Mouse (Mus musculus) midbrain, embryonic 12.5 days (tissue): Measurements from ENCODE around the gene Wdr4. TPM values are rescaled to one million over a fixed set of nuclear protein-coding genes. Genes with fewer than 3 reads are reported as not detected.
A peak's percentile ranks its signal among the peaks of the same experiment; 100 is the strongest.
"Not testable (repeated sequence)": the region's sequence is repeated elsewhere in the genome, so short reads cannot be mapped to it uniquely, and the experiment has no call there.

Source experiments
- ATAC-seq: fragments of 200-750 bp; cut with Nextera tagmentation; 2 replicates; pipeline ENCODE4 v1.8.0; 2017; ENCODE audit warnings: low read depth, moderate TSS enrichment, moderate library complexity; ENCODE audit not compliant: low FRiP score
- H3K27ac ChIP-seq: fragments of 300-500 bp; sonication (generic); replicated peaks from 2 replicates; pipeline ENCODE4 v1.5.1; 2016; ENCODE audit warnings: mild to moderate bottlenecking
- H3K27me3 ChIP-seq: fragments of 300-500 bp; sonication (generic); 2 replicates; pipeline ENCODE4 v1.6.1; 2016; ENCODE audit warnings: mild to moderate bottlenecking
- H3K36me3 ChIP-seq: fragments of 300-500 bp; sonication (generic); 2 replicates; pipeline ENCODE4 v1.6.1; 2016
- H3K4me1 ChIP-seq: fragments of 300-500 bp; sonication (generic); 2 replicates; pipeline ENCODE4 v1.6.1; 2016
- H3K4me2 ChIP-seq: fragments of 300-500 bp; sonication (generic); replicated peaks from 2 replicates; pipeline ENCODE4 v1.6.1; 2016; ENCODE audit warnings: mild to moderate bottlenecking, moderate library complexity
- H3K4me3 ChIP-seq: fragments of 300-500 bp; sonication (generic); 2 replicates; pipeline ENCODE4 v1.5.1; 2016; ENCODE audit warnings: mild to moderate bottlenecking
- H3K9ac ChIP-seq: fragments of 300-500 bp; sonication (generic); replicated peaks from 2 replicates; pipeline ENCODE4 v1.6.1; 2016; ENCODE audit warnings: mild to moderate bottlenecking, moderate library complexity
- H3K9me3 ChIP-seq: fragments of 300-500 bp; sonication (generic); 2 replicates; pipeline ENCODE4 v1.6.1; 2016; ENCODE audit warnings: mild to moderate bottlenecking
- WGBS: fragments of 180-500 bp; shearing (Covaris S2); methylation state at CpG from one replicate; pipeline ENCODE4 v1.1.7; 2016; 5-methylcytosine and 5-hydroxymethylcytosine counted together
- polyA plus RNA-seq: library from polyadenylated mRNA; unstranded; fragments of >200 nt; fragmentation: Nextera tagmentation; extraction: Ambion mirVana; gene quantifications from 2 replicates; pipeline ENCODE4 v1.2.1, GENCODE M21; 2016

Gene Wdr4
- polyA plus RNA-seq, 1 experiment from 2014 or later, result 42.2 TPM

DNA sequence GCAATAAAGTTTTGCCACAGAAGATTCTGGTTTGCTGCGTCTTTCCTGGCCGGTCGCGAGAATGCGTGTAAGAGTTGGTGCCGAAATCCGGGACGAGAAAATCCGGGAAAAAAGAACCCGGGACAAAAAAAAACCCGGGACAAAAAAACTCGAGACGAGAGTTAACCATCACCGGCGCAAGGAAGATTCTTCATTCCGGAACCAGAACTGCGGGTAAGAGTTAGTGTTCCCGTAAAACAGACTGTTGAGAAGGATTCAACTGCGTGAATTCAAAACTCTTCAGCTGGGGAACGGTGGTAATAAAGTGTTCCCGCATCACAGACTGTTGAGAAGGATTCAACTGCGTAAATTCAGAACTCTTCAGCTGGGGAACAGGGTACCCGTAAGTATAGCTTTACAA, 32.8 kb upstream of the Wdr4 start:
- not testable (repeated sequence) for H3K4me2 ChIP-seq, H3K27me3 ChIP-seq, ATAC-seq, H3K36me3 ChIP-seq, H3K4me3 ChIP-seq, H3K9me3 ChIP-seq, H3K27ac ChIP-seq, H3K9ac ChIP-seq
- WGBS, result 96% methylated on average over 23 of the region's 23 CpGs
- peaks cover 11% of the 10 kb centered on the region for H3K4me1 ChIP-seq

GRCm38 (mm10) chr17:31549389-31549788, 29.6 kb upstream of the Wdr4 start:
- Histone ChIP-seq H3K4me1 (peaks cover 5% of the 10 kb centered on the region; the same call in 1 of the 2 replicates), H3K4me2 (no peak overlapping the region), H3K9ac (no peak overlapping the region), H3K4me3 (no peak overlapping the region), H3K27me3 (no peaks in the 10 kb centered on the region), H3K27ac (no peak overlapping the region), H3K36me3 (no peaks in the 10 kb centered on the region), H3K9me3 (no peaks in the 10 kb centered on the region)
- 76% methylated on average over 8 of the region's 8 CpGs for WGBS
- ATAC-seq, result no peak

GRCm38 (mm10) chr17:31547974-31548373, 28.2 kb upstream of the Wdr4 start:
- 7% methylated on average over 3 of the region's 3 CpGs for WGBS
- Histone ChIP-seq H3K27ac (0 out of 2 replicates have a peak overlapping the region, but pooled peaks have one; percentile 15), H3K9ac (no peak overlapping the region), H3K9me3 (no peaks in the 10 kb centered on the region), H3K4me2 (no peak overlapping the region), H3K36me3 (no peaks in the 10 kb centered on the region), H3K27me3 (no peaks in the 10 kb centered on the region), H3K4me3 (no peak overlapping the region), H3K4me1 (peaks cover 7% of the 10 kb centered on the region; the same call in 1 of the 2 replicates)
- no peak for ATAC-seq

- no peaks in the 10 kb centered on the region for H3K36me3 ChIP-seq
- ATAC-seq, result no peak
- no peak overlapping the region for H3K9ac ChIP-seq
- no peaks in the 10 kb centered on the region for H3K27me3 ChIP-seq
- no peak overlapping the region for H3K4me2 ChIP-seq
- H3K4me3 ChIP-seq, result no peak overlapping the region
- H3K27ac ChIP-seq, result no peak overlapping the region
- WGBS, result 87% methylated on average over 9 of the region's 9 CpGs
- H3K4me1 ChIP-seq, result peaks cover 10% of the 10 kb centered on the region; the same call in 1 of the 2 replicates
- H3K9me3 ChIP-seq, result no peaks in the 10 kb centered on the region
Observed at GRCm38 (mm10) chr17:31546444-31547196, 26.8 kb upstream of the Wdr4 start.

DNA sequence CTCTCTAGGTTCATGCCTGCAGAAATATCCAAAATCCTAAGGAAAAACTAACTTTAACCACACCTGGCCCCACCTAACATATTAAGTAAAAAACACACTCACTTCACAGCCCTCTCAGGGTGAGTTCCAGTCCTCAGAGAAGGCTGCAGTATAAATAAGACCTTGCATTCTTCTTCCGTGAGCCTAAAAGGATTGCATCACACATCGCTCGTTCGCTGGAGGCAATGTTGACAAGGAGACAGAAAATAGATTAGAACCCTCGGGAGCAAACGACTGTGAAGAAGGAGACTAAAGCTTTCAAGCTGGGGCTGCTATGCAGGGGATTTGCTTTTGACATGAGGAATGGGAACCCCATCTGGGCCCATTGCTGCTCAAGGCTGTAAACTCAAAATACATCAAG, 23.8 kb upstream of the Wdr4 start:
- Histone ChIP-seq H3K4me1 (peaks cover 17% of the 10 kb centered on the region; the same call in 1 of the 2 replicates), H3K9ac (no peak overlapping the region), H3K27ac (no peak overlapping the region), H3K36me3 (no peaks in the 10 kb centered on the region), H3K4me2 (no peak overlapping the region), H3K27me3 (no peaks in the 10 kb centered on the region), H3K4me3 (no peak overlapping the region), H3K9me3 (no peaks in the 10 kb centered on the region)
- no peak for ATAC-seq
- WGBS, result 31% methylated on average over 6 of the region's 6 CpGs

DNA sequence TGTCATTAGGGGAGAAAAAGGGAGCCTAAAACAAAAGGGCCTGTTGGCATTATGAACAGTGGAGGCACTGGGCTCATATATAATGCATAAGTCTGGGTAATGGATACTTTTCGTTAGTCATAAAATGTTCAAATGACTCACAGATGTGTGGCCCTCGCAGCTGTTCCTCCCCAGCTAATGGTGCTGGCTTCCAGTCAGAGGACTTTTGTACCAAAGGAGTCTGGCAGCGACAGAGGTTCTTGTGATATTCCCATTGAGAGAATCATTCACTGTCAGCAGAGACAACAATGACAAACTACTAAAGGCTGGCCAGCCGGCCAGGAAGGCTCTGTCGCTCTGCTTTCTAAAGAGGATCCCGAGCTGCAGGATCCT, 21.7 kb upstream of the Wdr4 start:
- peaks cover 13% of the 10 kb centered on the region; the same call in 1 of the 2 replicates for H3K4me1 ChIP-seq
- H3K36me3 ChIP-seq, result no peaks in the 10 kb centered on the region
- H3K27ac ChIP-seq, result peak overlapping the region; percentile 20; the same call in 1 of the 2 replicates
- H3K9ac ChIP-seq, result no peak overlapping the region
- no peaks in the 10 kb centered on the region for H3K27me3 ChIP-seq
- no peak overlapping the region for H3K4me3 ChIP-seq
- no peaks in the 10 kb centered on the region for H3K9me3 ChIP-seq
- WGBS, result 62% methylated on average over 6 of the region's 6 CpGs
- no peak for ATAC-seq
- H3K4me2 ChIP-seq, result no peak overlapping the region

DNA sequence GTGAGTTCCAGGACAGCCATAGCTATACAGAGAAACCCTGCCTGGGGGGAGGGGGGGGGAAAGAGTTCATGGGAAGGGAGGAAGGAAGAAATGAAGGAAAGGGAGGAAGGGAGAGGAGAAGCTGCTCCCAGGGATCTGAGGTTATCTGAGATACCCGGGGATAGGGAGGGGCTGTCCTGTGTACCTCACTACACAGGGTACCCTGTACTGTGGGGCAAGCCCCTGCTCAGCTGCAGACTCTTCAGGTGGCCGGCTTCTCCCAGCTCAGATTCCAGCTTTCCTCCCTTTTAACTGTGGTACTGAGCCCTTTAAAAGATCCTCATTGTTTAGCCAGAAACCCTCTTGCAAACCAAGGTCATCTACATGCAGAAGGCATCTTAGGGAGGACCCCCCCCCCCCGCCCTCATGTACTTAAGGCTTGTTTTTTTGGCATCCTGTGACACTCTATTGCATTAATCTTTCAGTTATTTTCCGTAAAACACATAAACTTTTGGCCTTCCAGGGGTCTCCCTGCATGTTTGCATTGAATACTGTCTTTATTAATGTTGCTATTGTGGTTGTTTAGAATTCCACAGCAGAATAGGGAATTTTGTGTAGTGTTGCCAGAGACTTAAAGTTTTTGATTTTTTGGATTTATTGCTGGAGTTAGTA, 21.2 kb upstream of the Wdr4 start:
- 63% methylated on average over 4 of the region's 4 CpGs for WGBS
- H3K4me3 ChIP-seq, result no peak overlapping the region
- ATAC-seq, result no peak
- H3K9me3 ChIP-seq, result no peaks in the 10 kb centered on the region
- peaks cover 15% of the 10 kb centered on the region for H3K4me1 ChIP-seq
- no peak overlapping the region for H3K9ac ChIP-seq
- H3K36me3 ChIP-seq, result no peaks in the 10 kb centered on the region
- 0 out of 2 replicates have a peak overlapping the region, but pooled peaks have one; percentile 20 for H3K27ac ChIP-seq
- no peak overlapping the region for H3K4me2 ChIP-seq
- H3K27me3 ChIP-seq, result no peaks in the 10 kb centered on the region

GRCm38 (mm10) chr17:31540101-31540500, 20.3 kb upstream of the Wdr4 start:
- WGBS, result 75% methylated on average over 3 of the region's 3 CpGs
- H3K36me3 ChIP-seq, result no peaks in the 10 kb centered on the region
- no peaks in the 10 kb centered on the region for H3K9me3 ChIP-seq
- no peak overlapping the region for H3K9ac ChIP-seq
- H3K4me2 ChIP-seq, result no peak overlapping the region
- ATAC-seq, result no peak
- no peak overlapping the region for H3K4me3 ChIP-seq
- H3K27ac ChIP-seq, result no peak overlapping the region
- H3K4me1 ChIP-seq, result peaks cover 24% of the 10 kb centered on the region
- H3K27me3 ChIP-seq, result no peaks in the 10 kb centered on the region

GRCm38 (mm10) chr17:31535871-31536629, 16.3 kb upstream of the Wdr4 start:
- Histone ChIP-seq H3K27ac (peak overlapping the region; percentile 81), H3K4me3 (no peak overlapping the region), H3K4me1 (peaks cover 18% of the 10 kb centered on the region), H3K9me3 (no peaks in the 10 kb centered on the region), H3K4me2 (0 out of 2 replicates have a peak overlapping the region, but pooled peaks have one; percentile 9), H3K9ac (0 out of 2 replicates have a peak overlapping the region, but pooled peaks have one; percentile 2), H3K36me3 (peaks cover 8% of the 10 kb centered on the region), H3K27me3 (no peaks in the 10 kb centered on the region)
- WGBS, result 27% methylated on average over 8 of the region's 8 CpGs
- ATAC-seq, result peak; percentile 76

DNA sequence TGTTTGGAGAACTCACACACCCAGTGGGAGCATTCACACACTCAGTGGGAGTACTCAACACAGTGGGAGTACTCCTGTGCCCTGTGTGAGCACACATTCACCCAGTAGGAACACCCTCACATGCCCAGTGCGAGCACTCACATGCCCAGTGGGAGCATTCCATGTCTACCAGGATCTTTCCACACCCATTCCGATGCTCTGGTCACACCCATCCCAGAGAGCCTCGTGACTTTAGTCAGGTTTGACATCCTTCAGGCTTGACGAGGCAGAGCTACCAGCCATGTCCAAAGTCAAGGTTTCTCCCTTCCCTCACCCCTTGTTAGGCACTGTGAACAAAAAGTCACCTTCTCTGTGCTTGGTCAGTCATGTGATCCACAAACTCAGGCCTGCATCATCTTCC, 15.6 kb upstream of the Wdr4 start:
- H3K9me3 ChIP-seq, result no peaks in the 10 kb centered on the region
- no peaks in the 10 kb centered on the region for H3K27me3 ChIP-seq
- H3K4me2 ChIP-seq, result no peak overlapping the region
- H3K36me3 ChIP-seq, result peaks cover 15% of the 10 kb centered on the region
- ATAC-seq, result peak; percentile 16; the same call in 1 of the 2 replicates
- peak overlapping the region; percentile 81 for H3K27ac ChIP-seq
- H3K4me1 ChIP-seq, result peaks cover 14% of the 10 kb centered on the region
- H3K9ac ChIP-seq, result no peak overlapping the region
- no peak overlapping the region for H3K4me3 ChIP-seq
- whole genome bisulfite sequencing, result 73% methylated on average over 4 of the region's 4 CpGs

DNA sequence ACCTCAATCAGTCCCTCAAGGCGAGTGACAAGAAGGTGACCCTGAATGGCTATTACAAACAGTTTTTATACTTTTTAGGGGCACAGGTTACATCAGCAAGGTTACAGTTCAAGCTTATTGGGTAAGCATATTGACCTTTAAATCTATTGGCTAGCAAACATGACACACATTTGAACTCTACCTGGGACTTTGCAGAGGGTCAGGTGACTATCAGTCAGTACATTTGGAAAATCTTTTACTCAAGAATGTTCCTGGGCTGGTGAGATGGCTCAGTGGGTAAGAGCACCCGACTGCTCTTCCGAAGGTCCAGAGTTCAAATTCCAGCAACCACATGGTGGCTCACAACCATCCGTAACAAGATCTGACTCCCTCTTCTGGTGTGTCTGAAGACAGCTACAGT, 12.6 kb upstream of the Wdr4 start:
- H3K4me1 ChIP-seq, result peaks cover 14% of the 10 kb centered on the region
- H3K9ac ChIP-seq, H3K27ac ChIP-seq, H3K27me3 ChIP-seq, H3K4me3 ChIP-seq, H3K9me3 ChIP-seq, H3K4me2 ChIP-seq, ATAC-seq: not testable (repeated sequence)
- WGBS, result 85% methylated on average over 4 of the region's 4 CpGs
- peaks cover 33% of the 10 kb centered on the region for H3K36me3 ChIP-seq
